Comparison of ENCODE assay signal across 26 mouse cellular contexts in the genomic region with DNA sequence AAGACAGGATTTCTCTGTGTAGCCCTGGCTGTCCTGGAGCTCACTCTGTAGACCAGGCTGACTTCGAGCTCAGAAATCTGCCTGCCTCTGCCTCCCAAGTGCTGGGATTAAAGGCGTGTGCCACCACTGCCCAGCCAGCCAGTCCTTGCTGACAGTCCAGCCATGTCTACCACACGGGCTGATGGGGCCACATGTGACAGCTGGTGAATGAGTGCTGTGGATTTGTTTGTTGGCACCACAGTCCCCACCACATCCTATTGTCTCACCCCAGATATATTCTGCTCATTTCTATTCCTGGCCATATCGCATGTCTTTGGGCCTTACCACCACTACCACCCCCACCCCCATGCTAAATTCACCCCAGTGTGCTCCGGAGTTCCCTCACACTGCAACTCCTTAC. TPM values are rescaled to one million over a fixed set of nuclear protein-coding genes. Genes with fewer than 3 reads are reported as not detected.
"Had no signal": no experiment of that assay in that cellular context is flagged by ENCODE, and none has a peak within 500 bp of the region (broad histone marks: within the 10 kb centered on the region; RNA-seq: fewer than 3 reads in every experiment).

No protein-coding gene starts in this region.

- H3K27me3 ChIP-seq: heart, embryonic 13.5 days; heart, embryonic 15.5 days; hindbrain, embryonic 13.5 days; hindbrain, embryonic 15.5 days; kidney, embryonic 15.5 days; limb, embryonic 13.5 days; limb, embryonic 15.5 days; liver, embryonic 12.5 days had no signal

- DNase-seq: gastrocnemius, postnatal 14 days; gastrocnemius, postnatal 36 days; heart, adult 11 months; heart, adult 2 months; heart, postnatal 14 days; heart, postnatal 36 days; kidney, adult 11 months; kidney, adult 2 months; kidney, adult 9 months; kidney, postnatal 14 days; kidney, postnatal 36 days; layer of hippocampus, adult 9-11 months; layer of hippocampus, postnatal 36 days; left cerebral cortex, postnatal 4 days had no signal

- ATAC-seq: hindbrain, postnatal 0 days; intestine, embryonic 16.5 days; liver, embryonic 12.5 days had no signal

- H3K4me2 ChIP-seq: heart, embryonic 11.5 days; heart, embryonic 13.5 days; heart, embryonic 15.5 days; hindbrain, embryonic 13.5 days; hindbrain, embryonic 15.5 days; kidney, embryonic 15.5 days; limb, embryonic 13.5 days; limb, embryonic 15.5 days; liver, embryonic 12.5 days had no signal

- H3K4me3 ChIP-seq: heart, adult 2 months; heart, embryonic 13.5 days; heart, embryonic 15.5 days; hindbrain, embryonic 13.5 days; hindbrain, embryonic 15.5 days; kidney, embryonic 15.5 days; limb, embryonic 13.5 days; limb, embryonic 15.5 days; liver, embryonic 12.5 days had no signal

- H3K36me3 ChIP-seq: heart, embryonic 15.5 days had no signal

RNA-seq across cellular contexts. Expression of a gene that starts 12.5 kb away (rescaled TPM):
- total RNA-seq: gastrocnemius, postnatal 36 days; liver, adult 2 months had no signal
- polyA plus RNA-seq: liver, embryonic 12.5 days had no signal
